Mouse (Mus musculus) erythroblast, embryonic 14.5 days (primary cell): ENCODE measurements at regions not wholly inside any gene's neighbourhood (a gene's known extent, or its start where the extent isn't known, plus 50 kb on each side); places are given as distances from the start of the nearest gene placed in this dataset.

Source experiments
- GATA1 ChIP-seq: IDR thresholded peaks from 2 replicates; pipeline ENCODE4 v1.6.1; 2012; ENCODE audit warnings: low read length, inconsistent platforms, mixed read lengths
- TAL1 ChIP-seq: IDR thresholded peaks from 3 replicates; pipeline ENCODE4 v1.6.1; 2012; ENCODE audit warnings: low read length, inconsistent platforms, mixed read lengths

- TF ChIP-seq GATA1: no peak
- no peak for TF ChIP-seq TAL1
These were observed 148.5 kb upstream of the Dyrk2 start for GRCm38 (mm10) chr10:119018490-119018889.
